Mouse (Mus musculus) neural tube, embryonic 13.5 days (tissue): ENCODE measurements around the gene Emc9. TPM values are rescaled to one million over a fixed set of nuclear protein-coding genes. Genes with fewer than 3 reads are reported as not detected.

Experiments
- ATAC-seq: fragments of 200-750 bp; cut with Nextera tagmentation; 2 replicates; pipeline ENCODE4 v1.8.0; 2017; ENCODE audit warnings: low read depth, mild to moderate bottlenecking, moderate TSS enrichment, moderate library complexity
- H3K27ac ChIP-seq: fragments of 300-500 bp; sonication (generic); replicated peaks from 2 replicates; pipeline ENCODE4 v1.5.1; 2015; ENCODE audit warnings: moderate library complexity, mild to moderate bottlenecking, inconsistent platforms
- H3K27me3 ChIP-seq: fragments of 300-500 bp; sonication (generic); 2 replicates; pipeline ENCODE4 v1.6.1; 2015; ENCODE audit warnings: mild to moderate bottlenecking, inconsistent platforms
- H3K36me3 ChIP-seq: fragments of 300-500 bp; sonication (generic); 2 replicates; pipeline ENCODE4 v1.6.1; 2015; ENCODE audit warnings: mild to moderate bottlenecking, inconsistent platforms
- H3K4me1 ChIP-seq: fragments of 300-500 bp; sonication (generic); replicated peaks from 2 replicates; pipeline ENCODE4 v1.6.1; 2015; ENCODE audit warnings: inconsistent platforms
- H3K4me2 ChIP-seq: fragments of 300-500 bp; sonication (generic); 2 replicates; pipeline ENCODE4 v1.6.1; 2015; ENCODE audit warnings: inconsistent platforms, mild to moderate bottlenecking, moderate library complexity
- H3K4me3 ChIP-seq: fragments of 300-500 bp; sonication (generic); 2 replicates; pipeline ENCODE4 v1.5.1; 2015; ENCODE audit warnings: mild to moderate bottlenecking, inconsistent platforms
- H3K9ac ChIP-seq: fragments of 300-500 bp; sonication (generic); 2 replicates; pipeline ENCODE4 v1.6.1; 2015; ENCODE audit warnings: moderate library complexity, mild to moderate bottlenecking, inconsistent platforms
- H3K9me3 ChIP-seq: fragments of 300-500 bp; sonication (generic); 2 replicates; pipeline ENCODE4 v1.6.1; 2016; ENCODE audit warnings: inconsistent platforms
- WGBS: fragments of 180-500 bp; shearing (Covaris S2); methylation state at CpG from one replicate; pipeline ENCODE4 v1.1.7; 2015; 5-methylcytosine and 5-hydroxymethylcytosine counted together
- polyA plus RNA-seq: library from polyadenylated mRNA; unstranded; fragments of >200 nt; fragmentation: Nextera tagmentation; extraction: Ambion mirVana; gene quantifications from 2 replicates; pipeline ENCODE4 v1.2.1, GENCODE M21; 2015

The Emc9 gene
- polyA plus RNA-seq, 1 experiment from 2014 or later = 24.5 TPM

DNA sequence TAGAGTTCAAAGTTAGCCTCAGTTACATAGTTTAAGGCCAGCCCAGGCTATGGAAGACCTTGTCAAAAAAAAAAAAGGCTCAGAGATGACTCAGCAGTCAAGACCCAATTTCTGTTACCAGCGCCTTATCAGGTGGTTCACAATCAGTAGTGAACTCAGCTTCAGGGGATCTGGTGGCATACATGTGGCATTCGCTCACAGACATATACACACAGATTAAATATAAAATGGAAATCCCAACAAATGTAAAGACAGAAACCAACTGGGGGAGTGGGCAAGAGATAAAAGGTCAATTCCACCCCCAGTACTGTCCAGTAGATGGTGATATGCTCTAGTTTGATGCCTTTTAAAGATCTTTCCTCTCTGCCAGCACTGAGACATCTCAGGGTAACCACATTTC is 1.0 kb upstream of the Emc9 start:
- H3K9me3 ChIP-seq = no peaks in the 10 kb centered on the region
- ATAC-seq = no peak
- H3K27me3 ChIP-seq = no peaks in the 10 kb centered on the region
- H3K27ac ChIP-seq = no peak overlapping the region
- H3K4me2 ChIP-seq = no peak overlapping the region
- H3K36me3 ChIP-seq = peaks cover 28% of the 10 kb centered on the region
- H3K4me1 ChIP-seq = peaks cover 32% of the 10 kb centered on the region
- no peak overlapping the region for H3K9ac ChIP-seq
- no peak overlapping the region for H3K4me3 ChIP-seq
- WGBS = 92% methylated on average over 2 of the region's 2 CpGs

DNA sequence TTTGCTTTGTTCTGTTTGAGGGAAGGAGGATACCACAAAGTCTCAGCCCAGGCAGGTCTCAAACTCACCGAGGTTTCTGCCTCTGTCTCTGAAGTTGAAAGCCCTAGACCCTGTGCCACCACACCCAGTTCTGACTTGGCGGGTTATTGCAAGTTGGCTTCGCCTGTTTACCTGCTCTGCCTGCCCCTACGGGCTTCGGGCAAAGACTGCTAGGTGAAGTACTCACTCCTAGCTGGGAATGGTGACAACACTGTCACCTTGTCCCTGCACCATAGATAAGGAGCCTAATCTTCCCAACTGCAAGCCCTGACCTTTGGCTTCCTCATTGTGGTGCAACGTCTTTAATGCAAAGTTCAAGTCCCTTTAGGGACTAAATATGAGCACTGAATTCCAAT is 461 bp upstream of the Emc9 start:
- WGBS = 66% methylated on average over 6 of the region's 6 CpGs
- Histone ChIP-seq H3K4me2 (peak overlapping the region; percentile 66), H3K27ac (no peak overlapping the region), H3K4me1 (peaks cover 32% of the 10 kb centered on the region), H3K36me3 (peaks cover 33% of the 10 kb centered on the region), H3K27me3 (no peaks in the 10 kb centered on the region), H3K9ac (no peak overlapping the region; the same call in 1 of the 2 replicates), H3K9me3 (no peaks in the 10 kb centered on the region), H3K4me3 (peak overlapping the region; percentile 48; the same call in 1 of the 2 replicates)
- no peak for ATAC-seq

DNA sequence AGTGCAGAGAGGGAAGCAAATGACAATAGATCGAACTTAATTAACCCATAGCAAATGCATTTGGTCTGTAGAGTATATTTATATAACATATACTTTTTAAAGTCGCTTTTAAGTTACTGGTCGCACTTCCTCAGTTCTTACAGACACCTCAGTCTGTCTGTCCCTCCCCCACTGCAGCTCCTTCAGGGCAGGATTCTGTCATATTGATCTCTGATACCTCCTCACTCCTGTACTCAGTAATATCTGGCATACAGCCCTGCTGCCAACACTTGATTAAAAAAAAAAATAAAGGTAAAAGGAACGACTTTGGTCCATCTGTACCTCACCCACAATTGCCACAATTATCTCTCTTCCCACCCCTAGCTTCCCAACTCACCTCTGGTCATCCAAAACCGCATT is 800 bp downstream of the Emc9 start:
- no peak; the same call in 1 of the 2 replicates for ATAC-seq
- H3K4me3 ChIP-seq = peak overlapping the region; percentile 48
- 37% methylated on average over 5 of the region's 5 CpGs for WGBS
- H3K9ac ChIP-seq = peak overlapping the region; percentile 79
- peaks cover 41% of the 10 kb centered on the region for H3K36me3 ChIP-seq
- H3K27me3 ChIP-seq = no peaks in the 10 kb centered on the region
- no peaks in the 10 kb centered on the region for H3K9me3 ChIP-seq
- 0 out of 2 replicates have a peak overlapping the region, but pooled peaks have one; percentile 52 for H3K27ac ChIP-seq
- H3K4me1 ChIP-seq = peaks cover 26% of the 10 kb centered on the region
- H3K4me2 ChIP-seq = peak overlapping the region; percentile 66

DNA sequence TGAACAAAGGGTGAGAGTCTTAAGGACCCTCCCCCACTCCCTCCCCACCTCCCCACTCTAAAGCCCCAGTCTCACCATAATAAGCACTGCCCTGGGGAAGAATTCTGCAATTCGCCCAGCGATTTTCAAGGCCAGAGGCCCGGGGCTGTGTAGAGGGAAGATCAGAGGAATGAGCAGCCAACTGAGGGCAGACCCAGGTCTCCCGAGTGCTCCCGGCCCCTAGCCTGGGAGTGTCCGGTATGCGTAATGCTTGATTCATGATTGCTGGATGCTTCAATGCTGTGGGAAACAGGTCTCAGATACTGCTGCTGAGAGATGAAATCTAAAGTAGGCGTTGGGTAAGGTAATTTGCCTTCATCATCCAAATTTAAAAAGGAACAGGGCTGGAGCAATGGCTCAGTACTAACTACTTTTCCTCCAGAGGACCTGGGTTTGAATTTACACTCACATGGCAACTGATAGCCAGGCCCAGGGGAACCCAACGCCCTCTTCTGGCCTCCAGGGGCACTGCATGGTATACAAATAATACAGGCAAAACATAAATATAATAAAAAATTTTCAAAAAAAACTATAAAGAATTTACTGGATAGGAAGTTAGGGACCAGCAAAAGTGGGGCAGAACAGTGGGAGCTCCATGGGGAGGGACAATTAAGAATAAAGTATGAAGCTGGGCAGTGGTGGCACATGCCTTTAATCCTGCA is 3.0 kb downstream of the Emc9 start:
- Histone ChIP-seq H3K9ac (no peak overlapping the region), H3K9me3 (no peaks in the 10 kb centered on the region), H3K36me3 (peaks cover 27% of the 10 kb centered on the region), H3K4me2 (no peak overlapping the region), H3K27ac (no peak overlapping the region), H3K27me3 (no peaks in the 10 kb centered on the region), H3K4me3 (no peak overlapping the region), H3K4me1 (peaks cover 35% of the 10 kb centered on the region)
- 77% methylated on average over 9 of the region's 9 CpGs for WGBS
- no peak for ATAC-seq

DNA sequence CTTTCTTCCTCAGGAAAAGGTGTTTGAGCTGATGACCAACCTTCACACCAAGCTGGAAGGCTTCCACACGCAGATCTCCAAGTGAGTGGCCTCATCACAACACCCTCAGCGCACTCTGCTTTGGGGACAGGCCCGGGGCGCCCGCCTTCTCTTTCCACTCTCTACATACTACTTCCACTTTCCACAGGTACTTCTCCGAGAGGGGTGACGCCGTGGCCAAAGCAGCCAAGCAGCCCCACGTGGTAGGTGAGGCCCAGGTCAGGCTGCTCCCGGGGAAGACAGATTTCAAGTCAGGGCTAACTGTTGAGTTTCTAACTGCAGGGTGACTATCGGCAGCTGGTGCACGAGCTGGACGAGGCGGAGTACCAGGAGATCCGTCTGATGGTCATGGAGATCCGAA is 4.4 kb downstream of the Emc9 start:
- Histone ChIP-seq H3K27ac (no peak overlapping the region), H3K9ac (no peak overlapping the region), H3K27me3 (no peaks in the 10 kb centered on the region), H3K4me1 (peaks cover 35% of the 10 kb centered on the region), H3K36me3 (peaks cover 25% of the 10 kb centered on the region), H3K4me2 (no peak overlapping the region), H3K9me3 (no peaks in the 10 kb centered on the region), H3K4me3 (no peak overlapping the region)
- WGBS = 95% methylated on average over 16 of the region's 16 CpGs
- no peak for ATAC-seq

DNA sequence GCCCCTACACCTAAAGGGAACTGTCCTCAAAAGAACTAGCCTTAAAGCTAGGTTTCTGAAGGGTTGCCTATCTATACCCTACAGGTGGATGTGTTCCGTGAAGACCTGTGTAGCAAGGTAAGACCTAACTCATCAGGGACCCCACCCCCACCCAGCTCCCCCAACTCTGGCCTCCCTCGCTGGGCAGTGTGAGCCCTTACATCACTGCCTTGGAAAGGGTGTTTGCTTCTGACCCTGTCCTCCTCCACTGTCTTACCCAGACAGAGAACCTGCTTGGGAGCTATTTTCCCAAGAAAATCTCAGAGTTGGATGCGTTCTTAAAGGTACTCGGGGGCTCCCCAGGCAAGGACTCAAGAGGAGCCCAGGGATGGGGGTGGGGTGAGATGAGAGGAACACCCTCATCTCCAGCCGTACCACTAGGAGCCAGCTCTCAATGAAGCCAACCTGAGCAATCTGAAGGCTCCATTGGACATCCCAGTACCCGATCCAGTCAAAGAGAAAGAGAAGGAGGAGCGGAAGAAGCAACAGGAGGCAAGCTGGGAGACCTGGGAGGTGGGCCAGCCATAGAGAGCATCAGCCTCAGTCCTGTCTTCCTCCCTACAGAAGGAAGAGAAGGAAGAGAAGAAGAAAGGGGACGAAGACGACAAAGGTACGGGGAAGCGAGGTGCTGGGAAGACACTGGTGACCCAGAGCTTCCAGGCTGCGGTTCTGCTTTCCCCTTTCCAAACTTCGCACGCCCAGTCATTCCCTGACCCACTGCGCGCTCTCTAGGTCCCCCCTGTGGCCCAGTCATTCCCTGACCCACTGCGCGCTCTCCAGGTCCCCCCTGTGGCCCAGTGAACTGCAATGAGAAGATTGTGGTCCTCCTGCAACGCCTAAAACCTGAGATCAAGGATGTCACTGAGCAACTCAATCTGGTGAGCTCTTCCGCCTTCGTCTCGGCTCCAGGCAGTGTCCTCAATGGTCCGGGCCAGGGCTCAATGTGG is 5.3 kb downstream of the Emc9 start:
- no peak overlapping the region for H3K9ac ChIP-seq
- no peak overlapping the region for H3K4me3 ChIP-seq
- peaks cover 25% of the 10 kb centered on the region for H3K36me3 ChIP-seq
- ATAC-seq = no peak
- H3K4me2 ChIP-seq = 0 out of 2 replicates have a peak overlapping the region, but pooled peaks have one; percentile 82
- H3K27me3 ChIP-seq = no peaks in the 10 kb centered on the region
- WGBS = 89% methylated on average over 23 of the region's 23 CpGs
- no peak overlapping the region for H3K27ac ChIP-seq
- H3K4me1 ChIP-seq = peaks cover 26% of the 10 kb centered on the region
- no peaks in the 10 kb centered on the region for H3K9me3 ChIP-seq

DNA sequence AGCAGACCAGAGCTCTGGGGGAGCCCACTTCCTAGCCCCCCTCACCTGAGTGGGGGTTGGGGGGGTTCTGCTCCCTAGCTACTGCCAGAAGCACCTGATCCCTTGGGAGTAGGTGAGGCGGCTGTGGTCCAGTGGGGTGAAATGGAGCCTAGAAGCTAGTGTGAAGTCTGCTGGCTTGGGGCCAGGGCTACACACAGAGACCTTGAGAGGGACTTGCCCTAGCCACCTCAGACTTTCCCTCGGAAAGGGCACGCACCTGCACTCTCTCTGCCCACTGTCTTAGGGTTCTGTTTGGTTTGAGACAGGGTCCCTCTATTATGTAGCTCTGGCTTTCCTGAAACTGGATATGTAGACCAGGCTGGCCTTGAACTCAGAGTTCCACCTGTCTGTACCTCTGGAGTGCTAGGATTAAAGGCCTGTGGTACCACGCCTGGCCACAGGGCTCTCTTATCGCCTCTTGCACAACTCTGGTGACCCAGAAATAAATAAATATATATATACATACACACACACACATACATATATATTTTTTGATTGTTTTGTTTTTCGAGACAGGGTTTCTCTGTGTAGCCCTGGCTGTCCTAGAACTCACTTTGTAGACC is 6.3 kb downstream of the Emc9 start:
- peaks cover 25% of the 10 kb centered on the region for H3K36me3 ChIP-seq
- H3K4me3 ChIP-seq = peak overlapping the region; percentile 72
- H3K27ac ChIP-seq = peak overlapping the region; percentile 86
- peak overlapping the region; percentile 93 for H3K9ac ChIP-seq
- 34% methylated on average over 6 of the region's 6 CpGs for WGBS
- H3K9me3 ChIP-seq = no peaks in the 10 kb centered on the region
- H3K4me1 ChIP-seq = peaks cover 20% of the 10 kb centered on the region
- H3K27me3 ChIP-seq = no peaks in the 10 kb centered on the region
- ATAC-seq = peak; percentile 42
- H3K4me2 ChIP-seq = peak overlapping the region; percentile 82

DNA sequence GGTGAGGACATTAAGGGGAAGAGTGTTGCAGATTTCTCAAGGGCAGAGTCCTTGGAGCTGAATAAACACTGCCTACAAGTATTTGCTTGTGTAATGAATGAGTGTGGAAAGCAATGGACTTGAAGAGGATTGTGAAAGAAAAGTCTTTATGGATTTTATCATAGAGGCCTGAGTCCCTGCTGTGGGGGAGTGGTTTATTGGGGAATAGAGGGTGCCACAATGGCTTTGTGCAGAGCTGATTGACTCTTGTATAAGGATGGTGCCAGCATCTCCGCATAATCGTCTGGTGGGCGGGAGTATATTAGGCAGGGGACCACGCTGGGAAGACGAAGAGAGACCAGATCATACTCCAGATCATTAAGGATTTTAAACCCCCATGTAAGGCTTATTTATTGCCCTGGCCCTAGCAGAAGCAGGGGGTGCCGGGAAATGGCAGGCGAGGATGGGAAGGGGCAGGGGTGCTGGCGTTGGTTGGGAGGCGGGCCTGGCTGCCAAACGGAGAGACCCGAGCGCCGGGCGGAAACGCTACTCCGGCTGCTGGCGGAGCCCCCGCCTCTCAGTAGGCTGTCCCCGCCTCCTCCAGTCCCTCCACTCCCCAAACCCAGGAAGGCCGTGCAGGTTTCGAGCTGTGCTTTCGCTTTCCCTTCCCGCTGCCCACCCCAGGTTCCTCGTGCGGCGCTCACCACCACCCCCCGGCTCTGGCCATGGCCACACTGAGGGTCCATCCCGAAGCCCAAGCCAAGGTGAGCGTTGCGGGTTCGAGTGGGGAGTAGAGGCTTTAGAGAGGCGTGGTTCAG is 7.0 kb downstream of the Emc9 start, which contains the start of gene Psme1:
Psme1 (plus strand) TSS at position 253 of the 797 bp plus-strand sequence.
- peak; percentile 91 for ATAC-seq
- peak within 1 kb of the TSS; percentile 82 for H3K4me2 ChIP-seq
- peaks cover 20% of the 10 kb centered on the region for H3K4me1 ChIP-seq
- peak within 1 kb of the TSS; percentile 86 for H3K27ac ChIP-seq
- WGBS = 0% methylated on average over 30 of the region's 32 CpGs
- H3K9me3 ChIP-seq = no peaks in the 10 kb centered on the region
- peak within 1 kb of the TSS; percentile 72 for H3K4me3 ChIP-seq
- H3K36me3 ChIP-seq = peaks cover 25% of the 10 kb centered on the region
- no peaks in the 10 kb centered on the region for H3K27me3 ChIP-seq
- peak within 1 kb of the TSS; percentile 93 for H3K9ac ChIP-seq

DNA sequence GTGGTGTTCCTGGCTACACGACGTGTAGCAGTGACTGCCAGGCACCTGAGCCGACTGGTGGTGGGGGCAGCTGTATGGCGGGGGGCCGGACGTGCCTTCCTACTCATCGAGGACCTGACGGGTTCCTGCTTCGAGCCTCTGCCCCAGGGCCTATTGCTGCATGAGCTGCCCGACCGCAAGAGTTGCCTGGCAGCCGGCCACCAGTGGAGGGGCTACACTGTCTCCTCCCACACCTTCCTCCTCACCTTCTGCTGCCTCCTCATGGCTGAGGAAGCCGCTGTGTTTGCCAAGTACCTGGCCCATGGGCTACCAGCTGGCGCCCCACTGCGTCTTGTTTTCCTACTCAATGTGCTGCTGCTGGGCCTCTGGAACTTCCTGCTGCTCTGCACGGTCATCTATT is 8.7 kb downstream of the Emc9 start:
- Histone ChIP-seq H3K4me1 (peaks cover 20% of the 10 kb centered on the region), H3K27me3 (no peaks in the 10 kb centered on the region), H3K36me3 (peaks cover 16% of the 10 kb centered on the region), H3K27ac (no peak overlapping the region), H3K9me3 (no peaks in the 10 kb centered on the region), H3K4me2 (no peak overlapping the region), H3K4me3 (no peak overlapping the region), H3K9ac (no peak overlapping the region)
- no peak for ATAC-seq
- 88% methylated on average over 16 of the region's 16 CpGs for WGBS

DNA sequence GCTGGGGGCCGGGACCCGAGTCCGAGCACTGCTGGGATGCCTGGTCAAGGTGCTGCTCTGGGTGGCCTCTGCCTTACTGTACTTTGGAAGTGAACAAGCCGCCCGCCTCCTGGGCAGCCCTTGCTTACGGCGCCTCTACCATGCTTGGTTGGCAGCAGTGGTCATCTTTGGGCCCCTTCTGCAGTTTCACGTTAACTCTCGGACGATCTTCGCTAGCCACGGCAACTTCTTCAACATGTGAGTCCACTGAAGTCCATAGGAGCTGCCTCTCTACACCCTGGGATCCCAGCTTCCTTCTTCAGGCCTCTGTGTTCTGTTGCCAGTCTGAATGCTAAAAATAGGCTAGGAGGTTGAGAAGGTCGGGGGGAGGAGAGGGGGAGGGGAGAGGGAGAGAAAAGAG is 9.4 kb downstream of the Emc9 start:
- 80% methylated on average over 13 of the region's 13 CpGs for WGBS
- Histone ChIP-seq H3K9ac (peak overlapping the region; percentile 26; the same call in 1 of the 2 replicates), H3K4me1 (peaks cover 20% of the 10 kb centered on the region), H3K36me3 (peaks cover 12% of the 10 kb centered on the region), H3K27me3 (no peaks in the 10 kb centered on the region), H3K4me3 (no peak overlapping the region), H3K4me2 (no peak overlapping the region), H3K27ac (no peak overlapping the region), H3K9me3 (no peaks in the 10 kb centered on the region)
- ATAC-seq = no peak

DNA sequence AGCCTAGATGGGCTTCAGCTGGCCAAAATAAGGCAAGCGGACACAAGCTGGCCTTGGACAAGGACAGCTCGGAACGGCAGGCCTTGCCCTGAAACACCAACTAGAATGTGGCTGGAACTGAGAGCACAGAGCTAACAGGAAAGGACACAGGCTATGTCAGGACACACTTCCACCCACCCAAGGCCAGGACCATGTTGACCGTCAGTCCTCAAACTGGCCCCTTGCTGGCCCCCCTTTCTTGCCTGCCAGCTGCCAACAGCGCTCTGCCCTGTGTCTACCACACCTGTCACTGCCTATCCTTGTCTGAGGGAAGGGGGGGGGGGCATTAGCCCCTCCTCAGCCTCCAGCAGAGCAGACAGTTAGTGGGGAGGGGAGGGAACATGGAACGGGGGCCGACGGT is 9.8 kb downstream of the Emc9 start, which contains the start of gene Fitm1:
Fitm1 (plus strand) TSS at position 316 of the 400 bp plus-strand sequence.
- peak within 1 kb of the TSS; percentile 26; the same call in 1 of the 2 replicates for H3K9ac ChIP-seq
- 85% methylated on average over 8 of the region's 8 CpGs for WGBS

More for the DNA sequence above, 9.8 kb downstream of the Emc9 start, which contains the start of gene Fitm1:
- no peak within 1 kb of the TSS for H3K4me2 ChIP-seq
- H3K9me3 ChIP-seq = no peaks in the 10 kb centered on the region
- no peaks in the 10 kb centered on the region for H3K27me3 ChIP-seq
- no peak for ATAC-seq
- no peak within 1 kb of the TSS for H3K27ac ChIP-seq
- H3K4me3 ChIP-seq = no peak within 1 kb of the TSS
- peaks cover 20% of the 10 kb centered on the region for H3K4me1 ChIP-seq
- H3K36me3 ChIP-seq = peaks cover 12% of the 10 kb centered on the region
